Mouse (Mus musculus): ENCODE measurements at regions not wholly inside any gene's neighbourhood (a gene's known extent, or its start where the extent isn't known, plus 50 kb on each side); places are given as distances from the start of the nearest gene placed in this dataset.

DNA sequence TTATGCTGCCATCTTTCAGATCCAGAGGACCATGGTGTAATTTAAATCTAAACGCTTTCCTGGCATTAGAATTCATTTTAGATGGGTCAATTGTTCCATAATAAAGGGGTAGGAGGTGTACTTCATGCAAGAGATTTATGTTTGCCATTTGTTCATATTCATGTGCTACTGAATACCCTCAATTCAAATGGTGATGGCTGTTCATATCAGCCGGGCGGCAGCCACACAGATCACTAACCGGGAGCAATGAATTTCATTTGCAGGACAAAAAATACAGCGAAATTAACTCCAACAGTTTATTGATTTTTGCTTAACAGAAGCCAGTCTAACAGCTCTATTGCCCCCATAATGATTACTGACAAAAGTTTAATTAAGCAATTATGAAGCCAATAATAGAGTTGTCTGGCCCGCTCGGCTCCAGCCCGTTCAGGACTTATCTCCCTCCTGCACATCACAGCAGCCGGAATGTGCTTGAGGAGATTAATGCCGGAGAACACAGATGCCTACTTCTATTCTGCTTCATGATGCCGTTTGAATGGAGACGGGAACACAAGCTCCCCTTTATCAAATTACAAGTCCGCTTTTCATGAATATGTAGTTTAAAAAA lies 330.3 kb upstream of the Irx2 start:
- TF ChIP-seq EP300 (IDR thresholded peaks at IDR 0.05) = no peak
- TF ChIP-seq CTCF (IDR thresholded peaks at IDR 0.05) = no peak
